Mouse (Mus musculus) heart, postnatal 0 days (tissue): ENCODE results near the gene Spta1.

ENCODE experiments used
- CTCF ChIP-seq: IDR thresholded peaks from 2 replicates; pipeline ENCODE4 v1.5.1; 2016; ENCODE audit warnings: antibody characterized with exemption, control low read depth, low read depth
- EP300 ChIP-seq: IDR thresholded peaks from 2 replicates; pipeline ENCODE4 v1.6.1; 2016; ENCODE audit warnings: antibody characterized with exemption, low read depth

- no peak for TF ChIP-seq CTCF
- TF ChIP-seq EP300, result no peak
Measured at GRCm38 (mm10) chr1:174204699-174205098, 32.1 kb downstream of the Spta1 start.
